Mouse (Mus musculus) kidney, postnatal 36 days (tissue): ENCODE measurements around the gene Spsb1.

Experiments
- DNase-seq, 2 experiments: peaks; one replicate each; pipeline ENCODE4 v3.0.0; 2021 to 2022; ENCODE audit warnings: mixed read lengths in 2 of 2

Gene Spsb1

GRCm38 (mm10) chr4:149983921-149984645 is 29.2 kb upstream of the Spsb1 start:
- DNase-seq = peak in 1 of 2 experiments; percentile 41

- peak; percentile 70 for DNase-seq
These were observed 27.3 kb upstream of the Spsb1 start for GRCm38 (mm10) chr4:149982154-149982553.

GRCm38 (mm10) chr4:149979819-149980308 is 25.0 kb upstream of the Spsb1 start:
- peak; percentile 86 to 92 for DNase-seq

- DNase-seq = no peak
These were observed 24.0 kb upstream of the Spsb1 start for GRCm38 (mm10) chr4:149978820-149979219.

- peak in 1 of 2 experiments; percentile 42 for DNase-seq
These were observed 23.1 kb upstream of the Spsb1 start for GRCm38 (mm10) chr4:149977801-149978544.

GRCm38 (mm10) chr4:149977181-149977580 is 22.3 kb upstream of the Spsb1 start:
- no peak for DNase-seq

GRCm38 (mm10) chr4:149975730-149976254 is 20.9 kb upstream of the Spsb1 start:
- peak in 1 of 2 experiments; percentile 39 for DNase-seq

- no peak for DNase-seq
These were observed 20.4 kb upstream of the Spsb1 start for GRCm38 (mm10) chr4:149975291-149975690.

GRCm38 (mm10) chr4:149971393-149971792 is 16.6 kb upstream of the Spsb1 start:
- DNase-seq = no peak

GRCm38 (mm10) chr4:149968526-149968925 is 13.7 kb upstream of the Spsb1 start:
- no peak for DNase-seq

GRCm38 (mm10) chr4:149966963-149967362 is 12.1 kb upstream of the Spsb1 start:
- DNase-seq = no peak

GRCm38 (mm10) chr4:149966252-149966651 is 11.4 kb upstream of the Spsb1 start:
- DNase-seq = peak; percentile 82 to 86

- DNase-seq = no peak
These were observed 10.8 kb upstream of the Spsb1 start for GRCm38 (mm10) chr4:149965672-149966071.

GRCm38 (mm10) chr4:149965242-149965641 is 10.4 kb upstream of the Spsb1 start:
- DNase-seq = no peak

GRCm38 (mm10) chr4:149964770-149965169 is 9.9 kb upstream of the Spsb1 start:
- DNase-seq = no peak

- DNase-seq = no peak
These were observed 9.4 kb upstream of the Spsb1 start for GRCm38 (mm10) chr4:149964285-149964684.

- DNase-seq = no peak
These were observed 5.5 kb upstream of the Spsb1 start for GRCm38 (mm10) chr4:149960391-149960790.

GRCm38 (mm10) chr4:149959816-149960215 is 5.0 kb upstream of the Spsb1 start:
- DNase-seq = no peak

- DNase-seq = peak; percentile 79 to 89
These were observed 3.7 kb upstream of the Spsb1 start for GRCm38 (mm10) chr4:149958566-149958965.

- no peak for DNase-seq
These were observed 1.2 kb upstream of the Spsb1 start for GRCm38 (mm10) chr4:149956048-149956447.

- DNase-seq = no peak
These were observed 788 bp upstream of the Spsb1 start for GRCm38 (mm10) chr4:149955631-149956030.

GRCm38 (mm10) chr4:149953621-149954481 is 992 bp downstream of the Spsb1 start:
- peak; percentile 42 to 67 for DNase-seq

GRCm38 (mm10) chr4:149952201-149952600 is 2.6 kb downstream of the Spsb1 start:
- DNase-seq = no peak
